Mouse (Mus musculus) left cerebral cortex, postnatal 10 days (tissue): ENCODE measurements around the gene 0610040J01Rik. TPM values are rescaled to one million over a fixed set of nuclear protein-coding genes. Genes with fewer than 3 reads are reported as not detected.

ENCODE experiments used
- DNase-seq, 2 experiments: peaks; one replicate each; pipeline ENCODE4 v3.0.0; 2021 to 2022; ENCODE audit warnings: low spot score in 2 of 2, mixed read lengths in 1 of 2; ENCODE audit errors: extremely low spot score in 1 of 2
- intact Hi-C: fragments of 180-260 bp; cut with DNase I; formaldehyde crosslinking; loops from one replicate; pipeline ENCODE4 v1.15.1; 2025
- total RNA-seq, 2 experiments: library from RNA; stranded (reverse); gene quantifications; 2 replicates each; pipeline ENCODE4 v1.2.3; 2021

0610040J01Rik gene
- total RNA-seq, 2 experiments from 2014 or later: 5.9 to 6.8 TPM

- intact Hi-C loops: no loop called here
- DNase-seq: no peak
Measured at GRCm38 (mm10) chr5:63932829-63933228, 120.7 kb downstream of the 0610040J01Rik start.

DNA sequence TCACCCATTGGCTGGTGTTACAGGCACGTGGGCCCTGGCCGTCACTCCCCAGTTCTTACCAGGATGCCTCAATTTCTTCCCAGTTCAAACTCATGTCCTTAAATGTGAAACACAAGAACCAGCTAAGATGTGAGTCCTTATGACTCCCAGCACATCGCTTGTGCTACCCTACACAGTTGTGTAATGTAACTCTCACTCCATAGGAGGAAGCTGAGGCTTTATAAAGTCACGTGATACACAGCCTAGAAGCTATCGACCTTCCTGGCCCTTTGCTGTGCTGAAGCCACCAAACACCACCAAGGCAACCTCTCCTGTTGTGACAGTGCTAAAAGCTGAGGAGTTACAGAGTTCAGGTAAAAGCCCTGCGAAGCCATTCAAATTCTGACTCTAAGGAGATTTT lies 123.4 kb downstream of the 0610040J01Rik start:
- DNase-seq: no peak
- intact Hi-C loops: no loop called here

- intact Hi-C loops: no loop called here
- DNase-seq: peak in 1 of 2 experiments; percentile 25
Measured at GRCm38 (mm10) chr5:63936740-63937139, 124.6 kb downstream of the 0610040J01Rik start.

DNA sequence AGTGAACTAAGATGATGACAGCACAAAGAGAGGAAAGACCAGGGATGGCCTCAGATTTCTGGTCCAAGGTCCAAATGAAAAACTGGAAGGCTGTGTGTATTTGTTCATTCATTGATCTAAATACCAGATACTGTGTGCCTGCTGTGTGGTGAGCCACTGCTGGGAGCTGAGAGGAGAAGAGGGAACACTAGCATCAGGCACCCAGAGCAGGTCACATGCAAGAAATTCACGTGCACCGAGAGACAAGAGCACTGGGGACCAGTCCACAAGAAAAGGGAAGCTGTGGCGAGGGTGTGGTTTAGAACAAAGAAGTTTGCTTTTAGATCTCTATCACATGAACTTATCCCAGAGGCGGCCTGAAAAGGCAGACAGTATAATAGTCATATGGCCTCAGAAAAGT lies 126.4 kb downstream of the 0610040J01Rik start:
- intact Hi-C loops: no loop called here
- no peak for DNase-seq

DNA sequence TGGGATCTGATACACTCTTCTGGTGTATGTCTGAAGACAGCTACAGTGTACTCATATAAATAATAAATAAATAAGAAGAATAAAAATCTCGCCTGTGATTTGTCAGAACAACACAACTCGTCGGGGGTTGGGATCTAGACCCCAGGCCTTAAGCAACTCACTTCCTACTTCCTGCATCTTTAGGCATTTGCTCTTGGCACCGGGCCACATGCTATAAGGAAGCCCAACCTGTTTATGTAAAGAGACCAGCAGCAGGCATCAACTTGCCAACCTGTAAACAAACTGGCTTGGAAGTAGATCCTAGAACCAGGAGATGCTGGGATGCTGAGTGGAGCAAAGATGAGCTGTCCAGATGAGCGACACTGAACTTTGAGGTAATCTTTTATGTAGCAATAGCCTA lies 129.7 kb downstream of the 0610040J01Rik start:
- intact Hi-C loops: no loop called here
- DNase-seq: no peak

DNA sequence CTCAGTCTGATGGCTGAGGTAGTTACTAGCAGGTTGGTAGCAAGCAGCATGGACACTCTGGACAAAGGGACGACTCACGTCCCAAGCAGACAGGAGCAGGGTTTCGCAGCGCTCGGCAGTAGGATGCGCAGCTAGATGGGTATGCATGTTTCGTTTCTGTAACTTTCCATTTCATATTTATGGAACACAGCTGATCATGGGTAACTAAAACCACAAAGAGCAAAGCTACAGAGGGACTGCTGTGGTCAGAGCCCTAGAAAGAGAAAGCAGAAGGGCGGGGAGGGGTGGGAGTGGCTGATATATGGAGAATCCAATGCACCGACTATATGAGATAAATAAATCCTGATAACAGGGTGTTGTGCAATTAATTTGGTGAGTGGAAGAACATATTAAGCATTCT lies 131.1 kb downstream of the 0610040J01Rik start:
- DNase-seq: no peak
- intact Hi-C loops: no loop called here

DNA sequence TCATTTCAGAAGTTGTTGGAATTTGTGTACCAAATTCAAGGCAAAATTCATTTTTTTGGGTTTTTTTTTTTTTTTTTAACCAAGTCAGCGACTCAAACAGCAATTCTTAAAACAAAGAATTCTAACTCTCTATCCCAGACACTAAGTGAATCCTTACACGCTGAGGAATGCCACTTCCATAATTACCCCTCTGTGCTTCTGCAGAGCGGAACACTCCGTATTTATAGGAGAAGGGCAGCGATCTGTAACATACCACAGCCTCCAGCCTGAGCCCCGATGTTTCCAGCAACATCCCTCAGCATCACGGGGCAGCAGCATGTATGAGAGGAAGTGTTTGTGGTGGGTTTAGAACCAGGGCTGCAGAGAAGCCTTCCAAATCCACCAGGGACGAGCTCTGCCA lies 135.4 kb downstream of the 0610040J01Rik start:
- no peak for DNase-seq
- intact Hi-C loops: no loop called here

GRCm38 (mm10) chr5:63949195-63949594 lies 137.0 kb downstream of the 0610040J01Rik start:
- intact Hi-C loops: no loop called here
- peak in 1 of 2 experiments; percentile 54 for DNase-seq

Other genes starting within 250 kb of the 0610040J01Rik start
- gene Nwd2, start 163.3 kb upstream of the 0610040J01Rik start, total RNA-seq: 10 to 100 TPM; 57.7 to 62.2 TPM
- gene Rell1, start 156.5 kb downstream of the 0610040J01Rik start, total RNA-seq: 10 to 100 TPM; 11.9 to 12.2 TPM